Mouse (Mus musculus) embryonic facial prominence, embryonic 14.5 days (tissue): Measurements from ENCODE around the gene Cnot11. TPM values are rescaled to one million over a fixed set of nuclear protein-coding genes. Genes with fewer than 3 reads are reported as not detected.

Source experiments
- ATAC-seq: fragments of 200-750 bp; cut with Nextera tagmentation; 2 replicates; pipeline ENCODE4 v1.8.0; 2017; ENCODE audit warnings: low read depth, moderate number of reproducible peaks, moderate TSS enrichment
- DNase-seq: peaks from one replicate; pipeline ENCODE4 v3.0.0-alpha.2; 2015; ENCODE audit warnings: low spot score
- H3K27ac ChIP-seq: fragments of 300-500 bp; sonication (generic); replicated peaks from 2 replicates; pipeline ENCODE4 v1.5.1; 2014; ENCODE audit warnings: low read depth, mild to moderate bottlenecking, low read length, moderate library complexity
- H3K27me3 ChIP-seq: fragments of 300-500 bp; sonication (generic); replicated peaks from 2 replicates; pipeline ENCODE4 v1.6.1; 2014; ENCODE audit warnings: low read length; ENCODE audit not compliant: control insufficient read depth, insufficient read depth
- H3K36me3 ChIP-seq: fragments of 300-500 bp; sonication (generic); 2 replicates; pipeline ENCODE4 v1.6.1; 2014; ENCODE audit warnings: low read length, mixed read lengths; ENCODE audit not compliant: control insufficient read depth, insufficient read depth
- H3K4me1 ChIP-seq: fragments of 300-500 bp; sonication (generic); 2 replicates; pipeline ENCODE4 v1.6.1; 2014; ENCODE audit warnings: antibody characterized with exemption, low read length; ENCODE audit not compliant: control insufficient read depth, insufficient read depth
- H3K4me2 ChIP-seq: fragments of 300-500 bp; sonication (generic); 2 replicates; pipeline ENCODE4 v1.6.1; 2014; ENCODE audit warnings: low read depth, mild to moderate bottlenecking, low read length, moderate library complexity, mixed read lengths
- H3K4me3 ChIP-seq: fragments of 300-500 bp; sonication (generic); 2 replicates; pipeline ENCODE4 v1.5.1; 2014; ENCODE audit warnings: low read depth, mild to moderate bottlenecking, low read length
- H3K9ac ChIP-seq: fragments of 300-500 bp; sonication (generic); 2 replicates; pipeline ENCODE4 v1.6.1; 2014; ENCODE audit warnings: low read depth, mild to moderate bottlenecking, low read length, moderate library complexity, mixed read lengths
- H3K9me3 ChIP-seq: fragments of 300-500 bp; sonication (generic); 2 replicates; pipeline ENCODE4 v1.6.1; 2016; ENCODE audit warnings: low read length; ENCODE audit not compliant: control insufficient read depth
- WGBS: fragments of 180-500 bp; shearing (Covaris S2); extraction: QIAGEN DNeasy Blood & Tissue Kit; methylation state at CpG from one replicate; pipeline ENCODE4 v1.1.7; 2014; 5-methylcytosine and 5-hydroxymethylcytosine counted together
- polyA plus RNA-seq: library from polyadenylated mRNA; unstranded; fragments of >200 nt; fragmentation: Nextera tagmentation; extraction: Ambion mirVana; gene quantifications from 2 replicates; pipeline ENCODE4 v1.2.1, GENCODE M21; 2014

Cnot11 gene
- polyA plus RNA-seq, 1 experiment from 2014 or later = 21.1 TPM

DNA sequence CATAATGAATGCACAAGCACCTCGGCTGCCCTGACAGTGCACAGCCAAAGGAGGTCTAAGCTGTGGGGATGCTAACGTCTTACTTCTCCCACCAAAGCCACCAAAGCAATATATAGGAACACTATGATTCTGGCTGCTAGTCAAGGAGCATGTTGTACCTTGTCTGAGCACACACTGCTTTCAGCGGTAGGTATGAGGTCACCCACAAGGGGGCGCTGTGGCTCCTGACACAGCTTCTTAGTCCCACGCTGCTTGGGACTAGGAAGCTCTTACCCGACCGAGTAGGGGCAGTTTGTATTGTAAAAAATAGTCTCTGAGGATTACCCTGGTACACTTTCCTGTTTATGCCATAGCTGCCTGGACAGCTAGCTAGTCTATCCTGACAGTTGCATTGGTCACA is 7.4 kb upstream of the Cnot11 start:
- WGBS = 10% methylated on average over 7 of the region's 7 CpGs

DNA sequence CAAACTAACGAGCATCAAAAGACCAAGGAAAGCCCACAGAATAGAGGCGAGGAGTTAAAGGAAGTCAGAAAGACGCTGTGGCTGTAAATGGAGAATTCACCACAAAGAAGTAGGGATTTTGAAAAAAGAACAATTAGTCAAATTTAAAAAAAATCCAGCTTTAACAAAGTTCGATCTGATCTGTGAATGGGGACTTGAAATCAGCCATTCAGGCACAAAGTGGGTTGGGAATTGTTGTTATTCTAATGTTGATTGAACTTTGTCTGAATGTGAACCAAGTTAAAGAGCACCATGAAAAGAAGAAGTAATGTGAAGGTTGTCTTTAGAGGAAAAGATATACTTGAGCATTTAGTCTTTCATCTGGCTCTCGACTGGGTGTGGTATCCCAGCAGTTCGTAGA is 6.5 kb upstream of the Cnot11 start:
- WGBS = 74% methylated on average over 6 of the region's 6 CpGs
- ATAC-seq (no peak), DNase-seq (no peak)
- no peaks in the 10 kb centered on the region for H3K27me3 ChIP-seq
- no peaks in the 10 kb centered on the region for H3K4me1 ChIP-seq
- H3K9me3 ChIP-seq = no peaks in the 10 kb centered on the region
- no peak overlapping the region for H3K9ac ChIP-seq
- no peak overlapping the region for H3K27ac ChIP-seq
- no peaks in the 10 kb centered on the region for H3K36me3 ChIP-seq
- H3K4me2 ChIP-seq = no peak overlapping the region
- no peak overlapping the region for H3K4me3 ChIP-seq

More for the DNA sequence above, 7.4 kb upstream of the Cnot11 start:
- Histone ChIP-seq H3K27ac (no peak overlapping the region), H3K4me2 (no peak overlapping the region), H3K4me1 (no peaks in the 10 kb centered on the region), H3K9me3 (no peaks in the 10 kb centered on the region), H3K27me3 (no peaks in the 10 kb centered on the region), H3K36me3 (no peaks in the 10 kb centered on the region), H3K4me3 (no peak overlapping the region), H3K9ac (no peak overlapping the region)
- peak; percentile 80 for DNase-seq
- 0 out of 2 replicates have a peak, but pooled peaks have one; percentile 34 for ATAC-seq

DNA sequence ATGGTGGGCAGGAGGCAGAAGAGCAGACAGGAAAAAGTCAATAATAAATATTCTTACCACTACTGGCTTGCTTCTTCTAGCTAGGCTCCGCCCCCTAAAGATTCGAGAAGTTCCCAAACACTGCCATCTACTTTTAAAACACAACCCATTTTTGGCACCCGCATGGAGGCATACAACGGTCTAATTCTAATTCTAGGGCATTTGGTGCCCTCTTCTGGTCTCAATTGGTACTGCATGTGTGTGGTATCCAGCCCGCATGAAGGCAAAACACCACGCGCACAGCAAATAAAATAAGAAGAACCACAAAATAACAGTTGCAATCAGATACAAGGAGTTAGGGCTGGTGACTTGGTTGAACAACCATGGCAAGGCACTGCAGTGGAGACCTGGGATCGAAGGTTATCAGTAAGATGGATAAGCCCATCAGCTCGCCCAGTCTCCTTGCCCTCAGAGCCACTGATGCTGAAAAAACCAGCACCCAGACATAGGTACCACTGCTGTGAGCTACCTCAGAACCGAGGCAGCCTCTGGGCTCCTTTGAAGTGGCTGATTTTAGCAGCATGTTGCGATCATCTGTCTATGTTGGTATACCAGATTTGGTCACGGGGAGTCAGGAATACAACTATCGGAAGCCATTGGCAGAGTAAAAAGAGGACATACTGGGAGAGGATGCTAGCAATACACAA is 4.4 kb upstream of the Cnot11 start:
- Histone ChIP-seq H3K4me1 (no peaks in the 10 kb centered on the region), H3K36me3 (no peaks in the 10 kb centered on the region), H3K4me2 (no peak overlapping the region), H3K27ac (no peak overlapping the region), H3K27me3 (no peaks in the 10 kb centered on the region), H3K4me3 (no peak overlapping the region), H3K9me3 (no peaks in the 10 kb centered on the region), H3K9ac (no peak overlapping the region)
- peak; percentile 77 for DNase-seq
- ATAC-seq = 0 out of 2 replicates have a peak, but pooled peaks have one; percentile 12
- 33% methylated on average over 13 of the region's 13 CpGs for WGBS

DNA sequence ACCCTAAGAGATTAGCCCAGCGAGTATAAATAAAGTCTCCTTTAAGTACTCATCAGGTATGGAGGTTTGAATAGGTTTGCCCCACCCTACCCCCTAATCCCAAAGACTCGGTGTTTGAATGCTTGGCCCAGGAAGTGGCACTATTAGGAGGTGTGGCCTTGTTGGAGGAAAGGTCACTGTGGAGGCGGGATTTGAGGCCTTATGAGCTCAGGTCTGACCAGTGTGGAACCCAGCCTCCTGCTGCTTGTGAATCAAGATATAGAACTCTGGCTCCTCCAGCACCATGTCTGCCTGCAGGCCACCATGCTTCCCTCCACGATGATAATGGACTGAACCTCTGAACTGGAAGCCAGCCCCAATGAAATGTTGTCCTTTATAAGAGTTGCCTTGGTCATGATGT is 3.8 kb upstream of the Cnot11 start:
- no peak for DNase-seq
- ATAC-seq = no peak
- no peaks in the 10 kb centered on the region for H3K36me3 ChIP-seq
- H3K27ac ChIP-seq = no peak overlapping the region
- no peak overlapping the region for H3K9ac ChIP-seq
- H3K9me3 ChIP-seq = no peaks in the 10 kb centered on the region
- no peaks in the 10 kb centered on the region for H3K27me3 ChIP-seq
- no peak overlapping the region for H3K4me2 ChIP-seq
- WGBS = 75% methylated on average over 4 of the region's 4 CpGs
- no peak overlapping the region for H3K4me3 ChIP-seq
- H3K4me1 ChIP-seq = no peaks in the 10 kb centered on the region

DNA sequence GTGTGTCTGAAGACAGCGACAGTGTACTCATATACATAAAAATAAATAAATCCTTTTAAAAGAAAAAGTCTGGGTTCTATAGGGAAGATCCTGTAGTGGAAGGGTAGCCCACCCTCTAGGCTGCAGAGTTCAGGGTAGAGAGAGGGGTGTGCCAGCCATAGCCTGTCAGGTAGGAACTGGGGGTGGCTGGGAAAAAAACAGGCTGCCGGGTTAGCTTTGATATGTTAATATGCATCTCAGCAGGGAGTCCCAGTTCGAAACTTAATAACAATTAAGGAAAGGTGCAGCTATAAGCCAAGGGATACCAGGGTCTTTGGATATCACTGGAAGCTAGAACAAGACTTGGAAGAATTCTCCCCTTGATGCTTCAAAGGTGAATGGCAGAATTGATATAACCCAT is 875 bp upstream of the Cnot11 start:
- Histone ChIP-seq H3K4me1 (peaks cover 5% of the 10 kb centered on the region; the same call in 1 of the 2 replicates), H3K9me3 (no peaks in the 10 kb centered on the region), H3K27ac (no peak overlapping the region), H3K4me2 (no peak overlapping the region), H3K36me3 (peaks cover 13% of the 10 kb centered on the region), H3K4me3 (no peak overlapping the region), H3K27me3 (no peaks in the 10 kb centered on the region), H3K9ac (no peak overlapping the region)
- ATAC-seq (no peak), DNase-seq (no peak)
- WGBS = 39% methylated on average over 3 of the region's 3 CpGs

DNA sequence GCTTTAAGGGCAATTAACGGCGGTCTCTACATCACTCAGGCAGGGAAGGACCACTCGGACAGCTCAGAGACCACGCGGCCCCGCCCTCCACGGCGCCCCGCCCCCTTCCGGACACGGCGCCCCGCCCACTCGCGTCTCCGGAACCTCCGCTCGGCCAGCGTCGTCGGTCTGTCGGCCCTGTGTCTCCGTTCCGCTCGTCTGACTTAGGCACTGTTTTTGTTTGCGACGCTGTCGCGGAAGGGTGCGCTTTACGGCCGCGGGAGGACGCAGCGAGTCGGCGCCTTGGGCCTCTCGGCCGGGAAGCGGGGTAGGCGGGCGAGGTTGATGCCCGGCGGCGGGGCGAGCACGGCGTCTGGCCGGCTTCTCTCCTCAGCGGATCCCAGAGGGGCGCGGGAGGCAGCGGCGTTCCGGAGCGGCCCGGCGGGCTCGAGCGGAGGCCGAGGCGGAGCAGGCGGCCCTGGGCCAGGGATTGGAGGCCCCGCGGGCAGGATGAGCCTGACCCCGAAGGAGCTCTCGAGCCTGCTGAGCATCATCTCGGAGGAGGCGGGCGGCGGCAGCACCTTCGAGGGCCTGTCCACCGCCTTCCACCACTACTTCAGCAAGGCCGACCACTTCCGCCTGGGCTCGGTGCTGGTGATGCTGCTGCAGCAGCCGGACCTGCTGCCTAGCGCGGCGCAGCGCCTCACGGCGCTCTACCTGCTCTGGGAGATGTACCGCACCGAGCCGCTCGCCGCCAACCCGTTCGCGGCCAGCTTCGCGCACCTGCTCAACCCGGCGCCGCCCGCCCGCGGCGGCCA is 921 bp downstream of the Cnot11 start:
- ATAC-seq (peak; percentile 93), DNase-seq (peak; percentile 99)
- peaks cover 7% of the 10 kb centered on the region; the same call in 1 of the 2 replicates for H3K9me3 ChIP-seq
- peak overlapping the region; percentile 96 for H3K4me3 ChIP-seq
- H3K4me2 ChIP-seq = peak overlapping the region; percentile 87
- peak overlapping the region; percentile 97 for H3K9ac ChIP-seq
- under 1% methylated on average over 59 of the region's 100 CpGs for WGBS
- H3K27ac ChIP-seq = peak overlapping the region; percentile 91
- H3K4me1 ChIP-seq = peaks cover 5% of the 10 kb centered on the region; the same call in 1 of the 2 replicates
- no peaks in the 10 kb centered on the region for H3K27me3 ChIP-seq
- peaks cover 31% of the 10 kb centered on the region for H3K36me3 ChIP-seq

DNA sequence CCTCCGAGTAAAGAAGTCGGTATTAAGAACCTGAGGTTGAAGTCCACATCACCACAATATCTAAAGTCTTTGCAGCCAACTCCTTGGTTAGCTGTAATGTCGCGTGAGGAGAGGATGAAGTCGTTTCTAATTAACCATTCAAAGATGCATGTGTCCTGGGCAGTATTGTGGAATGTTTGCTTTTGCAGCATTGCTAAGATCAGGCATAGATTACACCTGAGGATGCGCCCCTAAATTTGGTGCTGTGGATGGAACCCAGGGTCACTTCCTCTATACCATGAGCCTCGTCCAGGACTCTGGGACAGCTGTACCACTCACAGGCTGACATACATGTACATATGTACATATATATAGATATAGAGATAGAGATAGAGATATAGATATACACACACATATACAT is 1.9 kb downstream of the Cnot11 start:
- H3K27me3 ChIP-seq = no peaks in the 10 kb centered on the region
- H3K4me1 ChIP-seq = peaks cover 5% of the 10 kb centered on the region; the same call in 1 of the 2 replicates
- 39% methylated on average over 7 of the region's 7 CpGs for WGBS
- H3K36me3 ChIP-seq = peaks cover 38% of the 10 kb centered on the region
- H3K4me3 ChIP-seq = peak overlapping the region; percentile 96
- peak overlapping the region; percentile 97 for H3K9ac ChIP-seq
- DNase-seq = no peak
- ATAC-seq = no peak
- H3K4me2 ChIP-seq = peak overlapping the region; percentile 87
- no peak overlapping the region for H3K27ac ChIP-seq
- peaks cover 9% of the 10 kb centered on the region; the same call in 1 of the 2 replicates for H3K9me3 ChIP-seq

DNA sequence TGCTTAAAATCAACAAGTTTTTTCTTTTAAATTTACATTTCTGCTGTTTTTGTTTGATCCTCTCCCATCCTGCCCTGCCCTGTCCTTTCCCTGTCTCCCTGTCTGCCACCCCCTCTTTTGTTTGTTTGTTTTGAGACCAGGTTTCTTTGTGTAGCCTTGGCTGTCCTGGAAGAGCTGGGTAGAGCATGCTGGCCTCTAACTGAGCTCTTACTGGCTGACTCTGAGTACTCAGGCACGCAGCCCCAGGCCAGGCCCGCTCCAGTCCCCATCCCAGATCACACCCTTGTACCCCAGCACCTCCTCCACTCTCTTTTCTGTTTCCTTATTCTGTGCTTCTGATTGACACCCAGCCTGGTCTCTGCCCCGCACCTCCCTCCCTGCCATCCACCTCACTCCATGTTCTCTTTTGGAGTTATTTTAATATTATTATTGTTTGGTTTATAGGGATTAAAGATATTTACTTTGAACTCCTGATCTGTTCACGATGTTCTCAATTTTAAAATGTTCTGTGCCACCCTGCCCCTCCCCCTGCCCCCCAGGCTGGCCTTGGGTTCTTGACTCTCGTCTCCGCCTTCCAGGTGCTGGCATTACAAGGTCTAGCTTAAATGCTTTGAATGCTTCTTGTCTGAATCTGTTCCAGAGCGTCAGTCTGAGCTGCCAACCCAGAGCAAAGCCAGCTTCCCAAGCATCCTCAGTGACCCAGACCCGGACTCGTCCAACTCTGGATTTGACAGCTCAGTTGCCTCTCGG is 3.0 kb downstream of the Cnot11 start:
- ATAC-seq = no peak
- Histone ChIP-seq H3K9ac (no peak overlapping the region), H3K27ac (no peak overlapping the region), H3K4me1 (peaks cover 5% of the 10 kb centered on the region; the same call in 1 of the 2 replicates), H3K9me3 (peaks cover 9% of the 10 kb centered on the region; the same call in 1 of the 2 replicates), H3K36me3 (peaks cover 47% of the 10 kb centered on the region), H3K27me3 (no peaks in the 10 kb centered on the region), H3K4me3 (no peak overlapping the region), H3K4me2 (no peak overlapping the region)
- 82% methylated on average over 10 of the region's 10 CpGs for WGBS
- no peak for DNase-seq
